Mouse (Mus musculus) right cerebral cortex, postnatal 4 days (tissue): Measurements from ENCODE around the gene Nectin2.

Source experiments
- DNase-seq: peaks from one replicate; pipeline ENCODE4 v3.0.0-alpha.2; 2022

Nectin2 gene

DNA sequence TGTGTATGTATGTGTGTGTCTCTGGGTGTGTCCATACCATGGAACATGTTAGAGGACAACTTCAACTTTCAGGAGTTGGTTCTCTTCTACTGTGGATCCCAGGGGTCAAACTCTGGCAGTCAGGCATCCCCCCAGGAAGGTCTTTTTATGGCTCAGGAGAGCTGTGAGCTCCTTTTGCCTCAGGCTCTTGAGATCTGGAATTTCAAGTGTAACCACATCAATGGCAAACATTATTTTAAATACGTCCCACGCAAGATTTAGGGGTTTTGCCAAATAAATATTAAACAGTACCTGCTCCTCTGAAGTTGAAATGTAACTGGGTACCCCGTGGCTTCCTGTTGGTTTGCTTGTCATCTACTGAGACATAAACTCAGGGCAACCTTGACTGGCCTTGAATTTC, 67.3 kb downstream of the Nectin2 start:
- no peak for DNase-seq

DNA sequence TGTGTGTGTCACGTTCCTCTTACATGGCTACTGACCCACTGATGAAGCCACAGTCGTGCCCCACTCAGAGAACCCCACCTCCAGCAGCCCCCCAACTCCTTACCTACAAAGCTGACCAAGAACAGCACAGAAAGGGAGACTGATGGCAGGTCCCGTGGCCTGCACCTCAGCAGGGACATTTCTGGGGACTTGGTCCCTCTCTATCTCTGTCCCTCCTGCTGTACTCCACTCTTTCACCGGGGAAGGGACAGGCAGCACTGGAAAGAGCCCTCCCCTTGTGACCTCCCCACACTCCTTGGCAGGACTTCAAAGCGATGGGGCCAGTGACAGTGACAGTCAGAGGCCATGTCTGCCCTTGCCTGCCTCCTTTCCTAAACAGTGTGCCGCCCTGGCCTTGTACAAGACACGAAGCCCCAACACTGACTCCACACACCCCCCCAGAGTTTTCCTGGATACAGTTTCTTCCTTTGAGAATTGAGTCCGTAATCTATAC, 69.0 kb downstream of the Nectin2 start, which contains the start of the genes Gm44805 and Apoc4:
TSS of gene Gm44805 (minus strand) at position 222 of the 493 bp plus-strand sequence.
TSS of gene Apoc4 (minus strand) at position 278 of the 493 bp plus-strand sequence.
- DNase-seq: no peak

DNA sequence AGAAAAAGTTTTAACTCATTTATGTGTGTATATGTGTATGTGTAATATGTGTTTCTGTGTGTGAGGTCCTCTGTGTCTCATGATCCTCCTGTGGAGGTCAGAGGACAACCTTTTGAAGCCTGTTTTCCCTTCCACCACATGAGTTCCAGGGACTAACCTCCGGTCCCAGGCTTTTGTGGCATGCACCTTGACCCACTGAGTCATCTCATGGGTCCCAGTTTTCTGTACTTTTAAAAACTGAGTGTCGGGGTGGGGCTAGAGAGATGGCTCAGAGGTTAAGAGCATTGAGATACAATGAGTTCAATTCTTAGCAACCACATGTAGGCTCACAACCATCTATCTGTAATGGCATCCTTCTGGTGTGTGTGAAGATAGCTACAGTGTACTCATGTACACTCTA, 69.6 kb downstream of the Nectin2 start:
- DNase-seq: no peak

- no peak for DNase-seq
Observed at GRCm38 (mm10) chr7:19678901-19679300, 71.4 kb downstream of the Nectin2 start.

- no peak for DNase-seq
Observed at GRCm38 (mm10) chr7:19677872-19678271, 72.4 kb downstream of the Nectin2 start, which contains the start of gene Apoc2. TSS of gene Apoc2 (minus strand) at chr7:19677941.

- DNase-seq: no peak
Observed at GRCm38 (mm10) chr7:19676662-19677061, 73.6 kb downstream of the Nectin2 start.

- DNase-seq: no peak
Observed at GRCm38 (mm10) chr7:19675824-19676223, 74.5 kb downstream of the Nectin2 start.

DNA sequence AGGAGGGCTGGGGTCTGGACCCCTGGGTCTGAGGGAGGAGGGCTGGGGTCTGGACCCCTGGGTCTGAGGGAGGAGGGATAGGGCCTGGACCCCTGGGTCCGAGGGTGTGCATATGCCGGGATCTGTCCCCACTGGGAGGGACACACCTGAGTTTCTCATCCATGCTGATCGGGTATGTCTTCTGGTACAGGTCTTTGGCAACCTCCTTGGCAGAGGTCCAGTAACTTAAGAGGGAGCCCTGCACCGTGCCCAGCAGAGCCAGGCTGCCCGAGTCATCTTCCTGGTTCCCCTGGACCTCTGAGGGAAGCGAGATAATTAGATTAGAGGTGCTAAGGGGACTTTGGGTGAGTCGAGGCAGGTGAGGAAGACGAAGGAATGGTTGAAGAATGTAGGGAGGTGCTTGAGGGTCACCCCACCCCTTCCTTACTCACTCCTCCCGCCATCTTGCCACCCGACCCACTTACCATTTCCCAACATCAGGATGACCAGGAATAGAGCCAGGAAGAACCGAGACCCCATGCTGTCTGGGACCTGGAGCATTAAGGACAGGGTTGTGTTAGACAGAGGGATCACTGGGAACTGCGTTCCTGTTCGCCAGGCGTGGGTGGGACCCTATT, 77.1 kb downstream of the Nectin2 start:
- DNase-seq: no peak

- DNase-seq: no peak
Observed at GRCm38 (mm10) chr7:19671511-19671910, 78.8 kb downstream of the Nectin2 start.

DNA sequence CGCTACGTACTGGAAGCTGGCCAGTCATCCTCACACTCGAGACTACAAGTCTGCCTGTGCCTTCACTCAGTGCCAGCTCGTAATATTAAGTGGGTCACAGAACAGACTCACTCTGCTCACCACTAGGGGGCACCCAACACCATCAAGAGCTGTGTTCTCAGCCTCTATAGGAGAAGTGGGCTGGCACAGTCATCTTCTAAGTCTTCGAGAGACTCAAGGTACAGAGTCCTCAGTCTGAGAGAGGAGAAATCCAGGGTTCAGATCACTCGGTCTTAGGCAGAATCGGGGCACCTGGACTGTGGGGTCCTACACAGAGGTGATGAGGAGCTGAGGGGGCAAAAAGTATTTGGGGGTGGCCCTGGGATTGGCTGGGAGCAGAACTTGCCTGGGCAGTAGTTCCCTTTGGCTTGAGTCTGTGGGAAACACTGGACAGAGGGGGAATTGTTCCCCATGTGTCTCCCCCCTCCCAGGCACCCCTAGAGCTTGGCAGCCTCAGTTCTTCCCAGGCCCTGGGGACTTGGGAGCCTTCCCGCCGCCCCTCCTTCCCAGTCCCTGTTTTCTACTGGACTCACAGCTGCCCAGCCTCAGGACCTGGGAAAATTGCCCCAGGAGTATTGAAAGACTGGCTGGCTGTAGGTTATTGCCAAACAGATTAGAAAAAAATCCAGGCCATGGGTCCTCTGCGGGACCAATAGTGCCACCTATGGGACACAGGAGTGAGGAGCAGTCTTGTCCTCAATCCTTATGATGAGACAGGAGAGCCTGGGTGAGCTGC, 81.1 kb downstream of the Nectin2 start:
- DNase-seq: peak; percentile 92

GRCm38 (mm10) chr7:19667434-19667833, 82.8 kb downstream of the Nectin2 start:
- DNase-seq: no peak

- DNase-seq: no peak
Observed at GRCm38 (mm10) chr7:19666750-19667149, 83.5 kb downstream of the Nectin2 start.
